Mouse (Mus musculus) frontal cortex, postnatal 25 days (tissue): Measurements from ENCODE around the gene Abi3.
"Not testable (repeated sequence)": the region's sequence is repeated elsewhere in the genome, so short reads cannot be mapped to it uniquely, and the experiment has no call there.

Source experiments
- DNase-seq, 2 experiments: peaks; one replicate each; pipeline ENCODE4 v3.0.0; 2022; ENCODE audit warnings: low spot score in 2 of 2

Abi3 gene

GRCm38 (mm10) chr11:95842074-95842681 lies at the start of gene Abi3:
Gene Abi3, minus strand, starts transcription at chr11:95842476.
- no peak for DNase-seq

- DNase-seq = no peak
These were observed 48.3 kb upstream of the Abi3 start for GRCm38 (mm10) chr11:95890462-95891051.

GRCm38 (mm10) chr11:95879861-95880260 lies 37.6 kb upstream of the Abi3 start:
- DNase-seq = not testable (repeated sequence)

DNA sequence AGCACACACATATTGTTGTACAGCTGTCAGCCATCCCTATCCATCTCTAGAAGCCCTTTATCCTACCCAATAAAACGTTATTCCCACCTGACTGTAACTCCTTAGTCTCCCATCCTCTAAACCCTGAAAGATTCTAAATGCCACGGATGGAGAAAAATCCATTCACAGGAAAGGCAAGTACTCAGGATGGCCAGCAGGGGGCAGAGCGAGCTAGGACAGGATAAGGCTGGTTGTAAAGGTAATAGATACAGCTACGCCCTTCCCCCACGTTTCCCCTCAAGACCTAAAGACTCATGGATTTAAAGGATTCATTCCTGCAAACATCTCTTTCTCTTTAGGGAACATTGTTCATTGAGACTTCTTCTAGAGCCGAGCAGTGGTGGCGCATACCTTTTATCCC lies 34.0 kb upstream of the Abi3 start:
- peak in 1 of 2 experiments; percentile 25 for DNase-seq

DNA sequence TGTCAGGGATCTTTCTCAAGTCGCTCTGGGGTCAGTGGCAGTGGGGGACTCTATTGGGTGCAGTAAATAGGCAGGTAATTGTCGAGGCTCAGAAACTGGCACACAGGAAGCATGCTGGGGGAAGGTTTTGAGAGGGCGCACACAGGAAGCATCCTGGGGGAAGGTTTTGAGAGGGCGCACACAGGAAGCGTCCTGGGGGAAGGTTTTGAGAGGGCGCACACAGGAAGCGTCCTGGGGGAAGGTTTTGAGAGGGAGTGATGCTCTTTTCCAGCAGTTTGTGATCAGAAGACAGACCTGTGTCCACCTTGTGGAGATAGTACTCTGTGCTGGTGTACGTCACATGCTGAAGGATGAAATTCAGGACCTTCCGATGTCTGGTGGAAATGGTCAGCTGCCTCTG lies 33.5 kb upstream of the Abi3 start:
- no peak for DNase-seq

DNA sequence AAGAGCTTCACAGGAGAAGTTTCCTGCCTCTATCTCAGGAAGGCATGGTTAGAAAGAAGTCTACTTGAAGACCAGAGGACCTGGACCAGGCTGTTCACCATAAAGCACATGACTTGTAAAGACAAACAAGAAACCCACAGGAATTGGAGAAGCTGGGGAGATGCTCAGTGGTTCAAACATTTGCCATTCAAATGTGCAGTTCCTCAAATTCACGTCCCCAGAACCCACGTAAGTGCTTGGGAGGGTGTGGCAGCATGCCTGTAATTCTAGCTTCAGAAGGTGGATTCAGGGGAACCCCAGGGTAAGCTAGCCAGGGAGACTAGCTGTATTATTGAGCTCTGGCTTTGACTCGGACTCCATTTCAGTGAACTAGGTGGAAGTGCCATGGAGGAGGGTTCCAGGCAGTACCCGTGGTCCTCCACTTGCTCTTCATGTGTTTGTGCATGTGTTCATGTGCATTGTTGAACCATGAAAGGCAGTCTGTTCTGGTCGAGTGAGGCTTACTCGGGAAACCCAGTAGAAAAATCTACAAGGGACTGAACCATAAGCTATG lies 27.7 kb upstream of the Abi3 start:
- no peak for DNase-seq

GRCm38 (mm10) chr11:95869442-95869841 lies 27.2 kb upstream of the Abi3 start:
- no peak for DNase-seq

GRCm38 (mm10) chr11:95861397-95861796 lies 19.1 kb upstream of the Abi3 start:
- no peak for DNase-seq

GRCm38 (mm10) chr11:95860071-95860490 lies 17.8 kb upstream of the Abi3 start:
- no peak for DNase-seq

GRCm38 (mm10) chr11:95859468-95859855 lies 17.2 kb upstream of the Abi3 start:
- peak in 1 of 2 experiments; percentile 60 for DNase-seq

DNA sequence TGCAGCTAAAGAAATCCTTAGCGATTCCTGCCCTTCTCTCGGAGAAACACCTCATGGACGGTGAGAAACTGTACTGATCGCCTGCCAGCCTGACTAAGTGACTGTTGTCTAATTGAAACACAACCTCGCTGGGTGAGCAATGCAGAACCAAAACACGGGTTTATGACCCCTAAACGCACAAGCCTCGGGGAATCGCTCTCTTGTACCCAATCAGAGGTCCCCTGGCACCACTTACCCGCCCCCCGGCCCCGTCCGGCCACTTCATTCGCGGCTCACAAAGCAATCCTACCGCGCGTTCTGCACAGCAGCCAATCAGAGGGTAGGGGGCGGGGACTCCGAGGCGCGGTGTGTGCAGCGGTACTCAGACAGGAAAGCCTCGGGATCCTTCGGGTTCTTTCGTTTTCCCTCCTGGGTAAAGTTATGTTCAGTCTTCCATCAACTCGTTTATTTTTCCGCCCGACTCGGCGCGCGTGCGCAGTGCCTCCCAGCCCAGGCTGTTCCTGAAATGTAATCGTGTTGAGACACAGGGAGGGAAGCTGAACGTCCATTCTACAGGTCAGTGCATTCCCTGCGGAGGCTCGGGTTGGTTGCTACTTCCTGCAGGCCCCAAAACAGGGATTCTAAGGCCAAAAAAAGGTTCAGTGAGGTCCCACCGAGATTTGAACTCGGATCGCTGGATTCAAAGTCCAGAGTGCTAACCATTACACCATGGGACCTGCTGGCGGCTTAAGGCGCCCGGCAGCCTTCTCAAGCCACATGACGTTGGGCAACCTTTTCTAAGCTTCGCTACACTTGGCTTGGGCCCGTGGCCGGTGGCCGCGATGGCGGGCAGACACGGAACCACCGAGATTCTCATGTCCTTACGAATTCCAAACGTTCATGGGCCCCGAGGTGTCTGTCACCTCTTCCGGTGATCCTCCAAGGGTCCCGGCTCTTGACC lies 16.5 kb upstream of the Abi3 start:
- DNase-seq = peak; percentile 99

DNA sequence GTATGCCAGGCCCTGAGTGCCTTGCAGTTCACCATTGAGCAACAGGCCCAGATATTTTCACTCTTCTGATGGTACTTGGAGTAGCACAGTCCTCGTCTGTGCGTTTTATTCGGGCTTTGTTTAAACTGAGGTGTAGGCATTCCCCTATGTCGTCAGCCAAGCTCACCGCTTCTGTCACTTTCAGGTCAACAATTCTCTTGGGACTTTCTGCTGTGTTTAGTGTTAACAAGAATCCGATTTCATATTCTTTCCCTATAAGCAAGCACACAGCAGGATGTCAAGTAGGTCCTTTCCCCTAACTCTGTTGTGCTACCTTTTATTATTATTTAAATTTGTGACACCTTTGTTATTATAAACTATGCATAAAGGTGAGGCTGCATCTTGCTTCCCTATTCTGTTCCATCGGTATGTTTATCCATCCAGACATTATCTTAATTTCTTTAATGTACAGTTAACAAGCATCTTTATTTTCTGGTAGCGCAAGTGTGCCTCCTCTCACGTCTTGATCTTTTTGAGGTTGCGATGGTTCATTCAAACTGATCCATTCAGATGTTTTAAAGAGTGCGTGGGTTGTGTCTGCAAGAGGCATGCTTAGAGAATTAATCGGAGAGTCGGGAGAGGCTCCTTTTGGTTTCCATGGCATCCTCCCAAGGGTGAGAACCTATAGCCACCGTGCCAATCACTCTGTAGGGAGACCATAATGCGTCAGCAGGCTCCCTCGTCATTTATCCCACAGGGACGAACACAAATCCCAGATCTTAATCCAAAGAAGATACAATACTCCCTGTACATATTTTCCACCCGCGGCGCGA lies 15.6 kb upstream of the Abi3 start:
- DNase-seq = peak in 1 of 2 experiments; percentile 19

- no peak for DNase-seq
These were observed 15.0 kb upstream of the Abi3 start for GRCm38 (mm10) chr11:95857306-95857705.

DNA sequence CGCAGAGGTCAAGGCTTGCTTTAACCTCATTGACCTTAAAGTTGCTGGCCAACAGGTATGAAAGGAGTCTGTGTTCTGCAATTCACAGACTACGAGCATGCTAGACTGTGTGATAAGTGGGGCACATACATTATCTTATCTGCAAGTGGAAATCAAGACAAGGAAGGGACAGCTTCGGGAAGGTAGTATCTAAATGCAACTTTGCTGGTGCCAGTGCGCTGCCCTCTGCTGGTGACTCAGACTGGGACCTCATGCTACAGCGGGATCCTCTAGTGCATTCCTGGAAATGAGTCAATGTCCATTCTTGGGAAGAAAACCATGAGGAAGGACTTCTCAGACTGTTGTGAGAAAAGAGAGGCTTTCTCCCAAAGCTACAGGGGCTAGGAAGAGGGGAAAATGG lies 11.4 kb upstream of the Abi3 start:
- no peak for DNase-seq

DNA sequence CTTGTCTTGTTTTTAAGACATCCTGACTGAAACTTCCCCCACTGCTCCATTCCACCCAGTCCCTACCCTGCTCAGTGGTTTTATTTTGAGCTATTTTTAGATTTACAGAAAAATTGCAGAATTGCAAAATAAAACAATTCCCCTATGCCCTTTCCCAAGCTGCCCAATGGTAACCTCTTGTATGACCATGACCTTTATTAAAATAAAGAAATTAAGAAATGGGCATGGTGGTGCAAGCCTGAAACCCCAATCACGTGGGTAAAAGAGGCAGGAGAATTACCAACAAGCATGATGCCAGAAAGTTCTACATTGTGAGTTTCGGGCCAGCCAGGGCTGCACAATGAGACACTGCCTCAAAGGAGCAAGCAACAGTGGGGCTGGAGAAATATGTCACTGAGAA lies 8.6 kb upstream of the Abi3 start:
- no peak for DNase-seq

GRCm38 (mm10) chr11:95844935-95845334 lies 2.7 kb upstream of the Abi3 start:
- DNase-seq = no peak

DNA sequence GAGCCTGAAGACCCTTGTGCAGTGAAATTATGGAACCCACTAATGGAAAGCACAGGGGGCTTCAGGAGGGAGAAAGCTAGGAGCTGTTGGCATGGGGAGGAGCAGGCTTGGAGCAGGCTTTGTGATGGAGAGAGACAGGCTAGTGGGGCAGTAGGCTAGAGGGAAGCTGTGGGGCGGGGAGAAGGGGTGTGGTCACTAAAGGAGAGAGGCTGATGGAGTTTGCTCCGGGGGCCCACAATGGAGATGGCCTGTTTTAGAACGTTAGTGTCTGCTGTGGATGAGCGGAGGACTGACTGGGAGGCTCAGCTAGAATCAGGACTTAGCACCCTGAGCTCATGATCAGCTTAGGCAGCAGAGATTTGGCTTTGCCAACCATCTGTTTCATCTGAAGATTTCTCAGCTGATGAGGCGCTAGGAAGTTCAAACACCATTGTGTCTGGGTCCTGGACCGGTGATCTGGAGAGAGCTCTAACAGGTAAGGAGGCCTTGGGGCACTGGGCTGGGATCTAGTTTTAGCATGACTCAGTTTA lies 1.2 kb upstream of the Abi3 start:
- no peak for DNase-seq

- DNase-seq = no peak
These were observed 677 bp upstream of the Abi3 start for GRCm38 (mm10) chr11:95842953-95843352.

- DNase-seq = no peak
These were observed 812 bp downstream of the Abi3 start for GRCm38 (mm10) chr11:95841498-95841830.

DNA sequence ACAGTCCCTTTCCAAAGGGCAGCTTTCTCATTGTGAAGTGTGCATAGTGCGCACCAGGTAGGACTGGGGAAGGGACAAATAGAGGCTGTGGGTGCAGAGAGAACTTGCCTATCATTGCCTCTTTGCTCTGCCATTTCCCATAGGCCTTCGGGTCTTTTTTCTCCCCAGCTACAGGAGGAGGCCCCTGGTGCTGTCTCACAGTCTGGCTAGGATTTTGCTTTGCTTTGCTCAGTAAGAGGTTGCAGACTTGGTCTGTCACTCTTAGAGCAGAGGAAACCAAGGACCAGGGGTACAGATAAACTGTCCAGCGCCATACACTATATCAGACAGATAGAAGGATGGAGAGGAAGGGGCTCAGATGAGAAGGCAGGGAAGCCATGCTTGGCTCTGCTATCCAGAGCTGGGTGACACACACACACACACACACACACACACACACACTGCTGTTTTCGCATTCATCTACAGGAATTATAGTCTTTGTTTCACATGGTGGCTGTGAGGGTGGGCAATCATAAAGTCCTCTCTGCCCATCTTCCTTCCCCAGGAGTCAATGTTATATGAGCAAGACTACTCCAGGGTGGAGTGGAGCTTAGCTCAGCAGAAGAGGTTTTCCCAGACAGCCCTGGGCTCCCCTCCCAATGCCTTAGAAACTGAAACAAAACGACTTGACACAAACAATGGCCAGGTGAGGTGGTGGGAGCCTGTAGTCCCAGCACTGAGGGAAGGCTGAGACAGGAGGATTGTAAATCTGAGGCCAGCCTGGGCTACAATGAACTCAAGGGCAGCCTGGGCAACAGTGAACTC lies 1.4 kb downstream of the Abi3 start:
- DNase-seq = no peak
